Mouse (Mus musculus): Measurements from ENCODE around the gene Stxbp5. TPM values are rescaled to one million over a fixed set of nuclear protein-coding genes. Genes with fewer than 3 reads are reported as not detected.

Gene Stxbp5
- polyA plus RNA-seq, 1 experiment from 2014 or later = 12.4 TPM

GRCm38 (mm10) chr10:9875905-9876304 is 25.0 kb downstream of the Stxbp5 start:
- Histone ChIP-seq H3K4me2 (ENCODE audit: low read length) (no peak overlapping the region), H3K27ac (replicated peaks; ENCODE audit: low read depth, low read length) (no peak overlapping the region), H3K9me3 (ENCODE audit: control insufficient read depth, low read length) (no peaks in the 10 kb centered on the region), H3K4me1 (ENCODE audit: control insufficient read depth, insufficient read depth, low read length) (no peaks in the 10 kb centered on the region), H3K9ac (replicated peaks; ENCODE audit: low read length) (no peak overlapping the region), H3K27me3 (ENCODE audit: control insufficient read depth, insufficient read depth, low read length) (no peaks in the 10 kb centered on the region), H3K36me3 (ENCODE audit: control insufficient read depth, insufficient read depth, low read length) (no peaks in the 10 kb centered on the region), H3K4me3 (replicated peaks; ENCODE audit: low read depth, low read length) (no peak overlapping the region)
- ATAC-seq (ENCODE audit: low FRiP score, low TSS enrichment) (no peak), DNase-seq (no peak)
- 84% methylated on average over 3 of the region's 3 CpGs for WGBS

- H3K27ac ChIP-seq (replicated peaks; ENCODE audit: low read depth, low read length) = no peak overlapping the region
- H3K9me3 ChIP-seq (ENCODE audit: control insufficient read depth, low read length) = no peaks in the 10 kb centered on the region
- no peak overlapping the region for H3K9ac ChIP-seq (replicated peaks; ENCODE audit: low read length)
- no peaks in the 10 kb centered on the region for H3K27me3 ChIP-seq (ENCODE audit: control insufficient read depth, insufficient read depth, low read length)
- DNase-seq (peak; percentile 24), ATAC-seq (ENCODE audit: low FRiP score, low TSS enrichment) (no peak)
- no peaks in the 10 kb centered on the region for H3K4me1 ChIP-seq (ENCODE audit: control insufficient read depth, insufficient read depth, low read length)
- 84% methylated on average over 2 of the region's 2 CpGs for WGBS
- no peaks in the 10 kb centered on the region for H3K36me3 ChIP-seq (ENCODE audit: control insufficient read depth, insufficient read depth, low read length)
- H3K4me2 ChIP-seq (ENCODE audit: low read length) = no peak overlapping the region
- H3K4me3 ChIP-seq (replicated peaks; ENCODE audit: low read depth, low read length) = no peak overlapping the region
Observed at GRCm38 (mm10) chr10:9872143-9872542, 28.7 kb downstream of the Stxbp5 start.

- ATAC-seq (ENCODE audit: low FRiP score, low TSS enrichment) (no peak), DNase-seq (peak; percentile 22)
- Histone ChIP-seq H3K4me3 (replicated peaks; ENCODE audit: low read depth, low read length) (no peak overlapping the region), H3K4me2 (ENCODE audit: low read length) (no peak overlapping the region), H3K9me3 (ENCODE audit: control insufficient read depth, low read length) (no peaks in the 10 kb centered on the region), H3K36me3 (ENCODE audit: control insufficient read depth, insufficient read depth, low read length) (no peaks in the 10 kb centered on the region), H3K9ac (replicated peaks; ENCODE audit: low read length) (no peak overlapping the region), H3K27me3 (ENCODE audit: control insufficient read depth, insufficient read depth, low read length) (no peaks in the 10 kb centered on the region), H3K27ac (replicated peaks; ENCODE audit: low read depth, low read length) (no peak overlapping the region), H3K4me1 (ENCODE audit: control insufficient read depth, insufficient read depth, low read length) (no peaks in the 10 kb centered on the region)
- WGBS = 76% methylated on average over 17 of the region's 17 CpGs
Observed at GRCm38 (mm10) chr10:9866793-9867579, 33.9 kb downstream of the Stxbp5 start.

GRCm38 (mm10) chr10:9860022-9860421 is 40.9 kb downstream of the Stxbp5 start:
- Histone ChIP-seq H3K36me3 (ENCODE audit: control insufficient read depth, insufficient read depth, low read length) (no peaks in the 10 kb centered on the region), H3K9ac (replicated peaks; ENCODE audit: low read length) (no peak overlapping the region), H3K27ac (replicated peaks; ENCODE audit: low read depth, low read length) (no peak overlapping the region), H3K4me3 (replicated peaks; ENCODE audit: low read depth, low read length) (no peak overlapping the region), H3K9me3 (ENCODE audit: control insufficient read depth, low read length) (no peaks in the 10 kb centered on the region), H3K4me1 (ENCODE audit: control insufficient read depth, insufficient read depth, low read length) (0 out of 2 replicates have a peak, but pooled peaks cover 2% of the 10 kb centered on the region), H3K27me3 (ENCODE audit: control insufficient read depth, insufficient read depth, low read length) (no peaks in the 10 kb centered on the region), H3K4me2 (ENCODE audit: low read length) (no peak overlapping the region)
- ATAC-seq (ENCODE audit: low FRiP score, low TSS enrichment) = no peak
- 73% methylated on average over 4 of the region's 4 CpGs for WGBS
- no peak for DNase-seq

- Histone ChIP-seq H3K9me3 (ENCODE audit: control insufficient read depth, low read length) (no peaks in the 10 kb centered on the region), H3K9ac (replicated peaks; ENCODE audit: low read length) (no peak overlapping the region), H3K4me1 (ENCODE audit: control insufficient read depth, insufficient read depth, low read length) (0 out of 2 replicates have a peak, but pooled peaks cover 2% of the 10 kb centered on the region), H3K4me3 (replicated peaks; ENCODE audit: low read depth, low read length) (no peak overlapping the region), H3K4me2 (ENCODE audit: low read length) (no peak overlapping the region), H3K27me3 (ENCODE audit: control insufficient read depth, insufficient read depth, low read length) (no peaks in the 10 kb centered on the region), H3K36me3 (ENCODE audit: control insufficient read depth, insufficient read depth, low read length) (no peaks in the 10 kb centered on the region), H3K27ac (replicated peaks; ENCODE audit: low read depth, low read length) (no peak overlapping the region)
- WGBS = 79% methylated on average over 3 of the region's 3 CpGs
- ATAC-seq (ENCODE audit: low FRiP score, low TSS enrichment) = no peak
- DNase-seq = peak; percentile 12
Observed at GRCm38 (mm10) chr10:9859476-9859875, 41.4 kb downstream of the Stxbp5 start.

- DNase-seq (no peak), ATAC-seq (ENCODE audit: low FRiP score, low TSS enrichment) (no peak)
- H3K9ac ChIP-seq (replicated peaks; ENCODE audit: low read length) = no peak overlapping the region
- H3K27ac ChIP-seq (replicated peaks; ENCODE audit: low read depth, low read length) = no peak overlapping the region
- H3K27me3 ChIP-seq (ENCODE audit: control insufficient read depth, insufficient read depth, low read length) = no peaks in the 10 kb centered on the region
- H3K4me2 ChIP-seq (ENCODE audit: low read length) = no peak overlapping the region
- no peak overlapping the region for H3K4me3 ChIP-seq (replicated peaks; ENCODE audit: low read depth, low read length)
- 78% methylated on average over 2 of the region's 2 CpGs for WGBS
- no peaks in the 10 kb centered on the region for H3K9me3 ChIP-seq (ENCODE audit: control insufficient read depth, low read length)
- H3K4me1 ChIP-seq (ENCODE audit: control insufficient read depth, insufficient read depth, low read length) = 0 out of 2 replicates have a peak, but pooled peaks cover 2% of the 10 kb centered on the region
- no peaks in the 10 kb centered on the region for H3K36me3 ChIP-seq (ENCODE audit: control insufficient read depth, insufficient read depth, low read length)
Observed at GRCm38 (mm10) chr10:9857850-9858249, 43.0 kb downstream of the Stxbp5 start.

- no peak for ATAC-seq (ENCODE audit: low FRiP score, low TSS enrichment)
- Histone ChIP-seq H3K27ac (replicated peaks; ENCODE audit: low read depth, low read length) (no peak overlapping the region), H3K4me3 (replicated peaks; ENCODE audit: low read depth, low read length) (no peak overlapping the region), H3K27me3 (ENCODE audit: control insufficient read depth, insufficient read depth, low read length) (no peaks in the 10 kb centered on the region), H3K36me3 (ENCODE audit: control insufficient read depth, insufficient read depth, low read length) (no peaks in the 10 kb centered on the region), H3K9ac (replicated peaks; ENCODE audit: low read length) (no peak overlapping the region), H3K4me1 (ENCODE audit: control insufficient read depth, insufficient read depth, low read length) (0 out of 2 replicates have a peak, but pooled peaks cover 2% of the 10 kb centered on the region), H3K4me2 (ENCODE audit: low read length) (no peak overlapping the region), H3K9me3 (ENCODE audit: control insufficient read depth, low read length) (no peaks in the 10 kb centered on the region)
- DNase-seq = no peak
- WGBS = 77% methylated on average over 9 of the region's 9 CpGs
Observed at GRCm38 (mm10) chr10:9856792-9857191, 44.1 kb downstream of the Stxbp5 start.

- Histone ChIP-seq H3K4me2 (ENCODE audit: low read length) (no peak overlapping the region), H3K9me3 (ENCODE audit: control insufficient read depth, low read length) (no peaks in the 10 kb centered on the region), H3K9ac (replicated peaks; ENCODE audit: low read length) (no peak overlapping the region), H3K4me1 (ENCODE audit: control insufficient read depth, insufficient read depth, low read length) (no peaks in the 10 kb centered on the region), H3K36me3 (ENCODE audit: control insufficient read depth, insufficient read depth, low read length) (0 out of 2 replicates have a peak, but pooled peaks cover 4% of the 10 kb centered on the region), H3K27ac (replicated peaks; ENCODE audit: low read depth, low read length) (no peak overlapping the region), H3K27me3 (ENCODE audit: control insufficient read depth, insufficient read depth, low read length) (no peaks in the 10 kb centered on the region), H3K4me3 (replicated peaks; ENCODE audit: low read depth, low read length) (no peak overlapping the region)
- WGBS = over 99% methylated on average over 4 of the region's 4 CpGs
- DNase-seq = no peak
- ATAC-seq (ENCODE audit: low FRiP score, low TSS enrichment) = no peak
Observed at GRCm38 (mm10) chr10:9846408-9846807, 54.5 kb downstream of the Stxbp5 start.

GRCm38 (mm10) chr10:9839408-9839807 is 61.5 kb downstream of the Stxbp5 start:
- Histone ChIP-seq H3K36me3 (ENCODE audit: control insufficient read depth, insufficient read depth, low read length) (peaks cover 2% of the 10 kb centered on the region; the same call in 1 of the 2 replicates), H3K4me2 (ENCODE audit: low read length) (no peak overlapping the region), H3K4me1 (ENCODE audit: control insufficient read depth, insufficient read depth, low read length) (no peaks in the 10 kb centered on the region), H3K9ac (replicated peaks; ENCODE audit: low read length) (no peak overlapping the region), H3K27me3 (ENCODE audit: control insufficient read depth, insufficient read depth, low read length) (no peaks in the 10 kb centered on the region), H3K4me3 (replicated peaks; ENCODE audit: low read depth, low read length) (no peak overlapping the region), H3K9me3 (ENCODE audit: control insufficient read depth, low read length) (no peaks in the 10 kb centered on the region), H3K27ac (replicated peaks; ENCODE audit: low read depth, low read length) (no peak overlapping the region)
- ATAC-seq (ENCODE audit: low FRiP score, low TSS enrichment) (no peak), DNase-seq (no peak)
- 55% methylated on average over 7 of the region's 7 CpGs for WGBS
